Mouse (Mus musculus): ENCODE data around the gene Pde3b. TPM values are rescaled to one million over a fixed set of nuclear protein-coding genes. Genes with fewer than 3 reads are reported as not detected.

The Pde3b gene
- 29.8 TPM for polyA plus RNA-seq (2015; fragmentation: Illumina TruSeq; extraction: RNeasy Lipid Tissue Mini Kit (QIAGEN cat#74804); ENCODE audit: insufficient read depth, low replicate concordance)

GRCm38 (mm10) chr7:114414421-114415335 lies at the start of gene Pde3b:
Gene Pde3b, plus strand, starts transcription at chr7:114415281.

DNA sequence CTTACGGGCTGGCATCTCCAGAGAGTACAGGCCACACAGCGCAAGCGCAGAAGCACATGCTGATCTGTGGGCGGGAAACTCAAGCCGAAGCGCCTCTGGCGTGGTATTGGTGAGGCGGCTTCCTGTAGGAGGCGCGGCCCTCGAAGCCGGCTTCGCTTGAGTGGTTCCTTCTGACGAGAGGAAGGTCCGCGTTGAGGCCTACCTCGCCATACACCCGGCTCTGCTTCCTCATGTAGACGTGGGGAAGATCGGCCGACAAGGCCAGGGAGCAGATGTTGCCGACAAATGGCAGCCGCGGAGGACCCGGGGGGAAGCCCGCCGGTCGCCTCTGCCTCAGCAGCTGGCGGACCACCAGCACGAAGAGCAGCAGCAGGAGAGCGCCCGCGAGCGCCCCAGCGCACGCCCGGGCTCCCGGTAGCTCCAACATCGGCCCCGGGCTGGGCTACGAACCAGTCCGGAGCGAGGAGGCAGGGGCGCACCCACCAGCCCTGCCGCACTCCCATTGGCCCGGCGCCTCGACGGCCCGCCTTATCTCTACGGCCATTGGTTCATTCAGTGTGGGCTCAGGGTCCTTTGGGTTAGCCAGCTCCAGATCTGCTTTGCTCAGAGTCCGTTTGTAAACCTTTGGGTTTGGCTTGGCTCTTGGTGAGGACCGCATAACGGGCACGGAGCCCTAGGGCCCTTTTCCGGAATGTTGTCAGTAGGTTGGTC lies 147.6 kb downstream of the Pde3b start, which contains the start of gene Cyp2r1:
Gene Cyp2r1, minus strand, starts transcription at position 442 of the 711 bp plus-strand sequence.

Other genes with a start within 250 kb of the Pde3b start
- 132 TPM for gene Copb1, start 160.6 kb upstream of the Pde3b start, polyA plus RNA-seq (2015; fragmentation: Illumina TruSeq; extraction: RNeasy Lipid Tissue Mini Kit (QIAGEN cat#74804); ENCODE audit: insufficient read depth, low replicate concordance)
- 252 TPM for gene Psma1, start 139.2 kb upstream of the Pde3b start, polyA plus RNA-seq (2015; fragmentation: Illumina TruSeq; extraction: RNeasy Lipid Tissue Mini Kit (QIAGEN cat#74804); ENCODE audit: insufficient read depth, low replicate concordance)
- gene Cyp2r1, start 147.7 kb downstream of the Pde3b start, polyA plus RNA-seq (2015; fragmentation: Illumina TruSeq; extraction: RNeasy Lipid Tissue Mini Kit (QIAGEN cat#74804); ENCODE audit: insufficient read depth, low replicate concordance), result 7.7 TPM
- not detected for gene Calca, start 221.1 kb downstream of the Pde3b start, polyA plus RNA-seq (2015; fragmentation: Illumina TruSeq; extraction: RNeasy Lipid Tissue Mini Kit (QIAGEN cat#74804); ENCODE audit: insufficient read depth, low replicate concordance)